Mouse (Mus musculus) CH12.LX (cell line): ENCODE measurements around the gene Sgsm2.

Source experiments
- BHLHE40 ChIP-seq: IDR thresholded peaks from 2 replicates; pipeline ENCODE4 v1.6.1; 2011; ENCODE audit warnings: mild to moderate bottlenecking, low read depth, low read length, improper control_type of control experiment
- CTCF ChIP-seq, 2 experiments: IDR thresholded peaks in 1 of 2; conservative IDR thresholded peaks in 1 of 2; 2 replicates each; pipeline ENCODE4 v1.5.1; 2011 to 2012; ENCODE audit warnings: low read depth in 2 of 2, low read length in 2 of 2, improper control_type of control experiment in 1 of 2, inconsistent platforms in 1 of 2, mild to moderate bottlenecking in 1 of 2, moderate library complexity in 1 of 2
- ELF1 ChIP-seq: IDR thresholded peaks from 2 replicates; pipeline ENCODE4 v1.6.1; 2014; ENCODE audit warnings: low read depth, mild to moderate bottlenecking, inconsistent platforms, low read length, improper control_type of control experiment
- GABPA ChIP-seq: IDR thresholded peaks from 2 replicates; pipeline ENCODE4 v1.6.1; 2012; ENCODE audit warnings: low read depth, low read length, improper control_type of control experiment, inconsistent platforms; ENCODE audit not compliant: insufficient replicate concordance
- RCOR1 ChIP-seq: conservative IDR thresholded peaks from 2 replicates; pipeline ENCODE4 v1.6.1; 2012; ENCODE audit warnings: low read depth, mild to moderate bottlenecking, inconsistent platforms, low read length, improper control_type of control experiment

DNA sequence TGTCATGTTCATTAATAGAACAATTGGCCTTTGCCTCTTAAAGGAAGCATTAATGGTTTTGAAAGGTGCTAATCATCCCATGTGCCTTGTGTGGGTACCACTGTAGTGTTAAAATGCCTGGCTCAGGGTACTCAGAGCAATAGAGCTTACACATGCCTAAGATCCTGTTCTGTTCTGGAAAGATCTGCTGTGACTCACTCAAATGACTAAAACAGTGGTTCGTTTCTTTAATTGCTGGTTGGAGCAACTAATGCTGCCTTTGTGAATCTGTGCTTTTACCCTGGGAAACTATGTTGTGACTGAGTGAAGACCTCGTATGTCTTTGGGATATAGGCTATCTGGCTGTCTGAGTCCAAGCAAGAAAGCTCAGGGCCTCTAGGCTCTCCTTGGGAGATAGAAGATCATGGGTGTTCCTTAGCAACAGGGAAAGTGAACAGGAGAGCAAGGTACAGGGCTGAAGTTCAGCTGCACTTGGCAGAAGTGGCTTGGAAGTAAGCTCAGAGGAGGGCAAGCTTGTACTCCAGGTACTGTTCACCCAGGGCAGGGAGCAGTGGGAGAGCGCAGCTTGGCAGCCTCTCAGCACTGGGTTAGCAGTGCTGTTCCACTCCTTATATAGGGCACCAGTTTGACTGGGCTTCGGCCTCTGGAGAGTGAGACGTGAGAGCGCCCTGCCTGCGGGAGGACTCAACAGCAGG lies 74.0 kb downstream of the Sgsm2 start:
- TF ChIP-seq GABPA (no peak), RCOR1 (no peak), BHLHE40 (no peak), CTCF (conservative IDR thresholded peaks at IDR 0.05 in 1 of 2, IDR thresholded peaks at IDR 0.05 in 1 of 2; ENCODE audit: low read depth in 2 of 2, low read length in 2 of 2) (no peak), ELF1 (no peak)
